ENCODE assay signal across 28 mouse cellular contexts in the genomic region with DNA sequence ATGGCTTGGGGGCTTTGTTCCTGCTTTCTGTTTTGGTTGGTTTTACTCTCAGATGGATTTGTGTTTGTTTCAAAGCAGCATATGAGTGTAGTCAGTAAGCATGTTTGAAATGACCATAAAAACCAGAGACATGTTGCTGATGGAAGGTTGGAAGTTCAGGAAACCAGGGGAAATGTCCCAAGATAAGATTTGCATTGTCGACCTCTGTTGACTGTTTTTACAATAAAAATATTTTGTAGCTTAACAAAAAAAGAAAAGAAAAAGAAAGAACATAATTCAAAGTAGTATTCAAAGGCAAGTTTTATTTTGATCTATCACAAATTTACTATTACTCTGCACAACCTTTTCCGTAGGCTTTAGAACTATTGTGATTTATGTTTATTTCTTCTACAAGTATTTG.
"Had no signal": no experiment of that assay in that cellular context is flagged by ENCODE, and none has a peak within 500 bp of the region (broad histone marks: within the 10 kb centered on the region; RNA-seq: fewer than 3 reads in every experiment).

No protein-coding gene starts in this region.

- H3K9ac ChIP-seq: embryonic facial prominence, embryonic 12.5 days; embryonic facial prominence, embryonic 13.5 days; embryonic facial prominence, embryonic 15.5 days; forebrain, embryonic 12.5 days; forebrain, embryonic 13.5 days; forebrain, embryonic 15.5 days; forebrain, postnatal 0 days had no signal

- ATAC-seq: forebrain, embryonic 13.5 days; forebrain, embryonic 14.5 days; forebrain, embryonic 15.5 days; forebrain, embryonic 16.5 days; forebrain, postnatal 0 days had no signal

- H3K27me3 ChIP-seq: embryonic facial prominence, embryonic 12.5 days; embryonic facial prominence, embryonic 13.5 days; embryonic facial prominence, embryonic 15.5 days; forebrain, embryonic 12.5 days; forebrain, embryonic 13.5 days; forebrain, embryonic 15.5 days had no signal

- H3K9me3 ChIP-seq: embryonic facial prominence, embryonic 10.5 days; embryonic facial prominence, embryonic 12.5 days; embryonic facial prominence, embryonic 13.5 days; embryonic facial prominence, embryonic 15.5 days; forebrain, embryonic 10.5 days; forebrain, embryonic 12.5 days; forebrain, embryonic 13.5 days; forebrain, embryonic 15.5 days had no signal

- H3K4me2 ChIP-seq: embryonic facial prominence, embryonic 12.5 days; embryonic facial prominence, embryonic 13.5 days; embryonic facial prominence, embryonic 15.5 days; forebrain, embryonic 12.5 days; forebrain, embryonic 13.5 days; forebrain, embryonic 15.5 days had no signal

- H3K36me3 ChIP-seq: embryonic facial prominence, embryonic 10.5 days; embryonic facial prominence, embryonic 12.5 days; embryonic facial prominence, embryonic 13.5 days; embryonic facial prominence, embryonic 15.5 days; forebrain, embryonic 10.5 days; forebrain, embryonic 12.5 days; forebrain, embryonic 15.5 days had no signal

- H3K27ac ChIP-seq: embryonic facial prominence, embryonic 10.5 days; embryonic facial prominence, embryonic 12.5 days; embryonic facial prominence, embryonic 13.5 days; embryonic facial prominence, embryonic 15.5 days; forebrain, embryonic 10.5 days; forebrain, embryonic 12.5 days; forebrain, embryonic 13.5 days; forebrain, embryonic 15.5 days; gastrocnemius, adult 2 months; heart, adult 2 months had no signal

- H3K4me1 ChIP-seq: embryonic facial prominence, embryonic 10.5 days; embryonic facial prominence, embryonic 12.5 days; embryonic facial prominence, embryonic 13.5 days; embryonic facial prominence, embryonic 15.5 days; forebrain, embryonic 10.5 days; forebrain, embryonic 12.5 days; forebrain, embryonic 13.5 days; forebrain, embryonic 15.5 days had no signal

- H3K4me3 ChIP-seq: embryonic facial prominence, embryonic 10.5 days; embryonic facial prominence, embryonic 12.5 days; embryonic facial prominence, embryonic 13.5 days; embryonic facial prominence, embryonic 15.5 days; erythroblast, embryonic 14.5 days; forebrain, embryonic 10.5 days; forebrain, embryonic 12.5 days; forebrain, embryonic 13.5 days; forebrain, embryonic 15.5 days; gastrocnemius, adult 2 months; heart, adult 2 months had no signal

- DNase-seq: cerebellum, adult 8-10 months; cerebellum, adult 9-10 months; cerebellum, adult 9-11 months; cerebellum, postnatal 10 days; cerebellum, postnatal 14 days; cerebellum, postnatal 25 days; cerebellum, postnatal 36 days; embryo, embryonic 11 days; forebrain, postnatal 0 days; gastrocnemius, adult 2 months; gastrocnemius, postnatal 10 days; gastrocnemius, postnatal 14 days; gastrocnemius, postnatal 25 days; gastrocnemius, postnatal 36 days; heart, adult 11 months; heart, adult 18-20 months; heart, adult 2 months had no signal
